Mouse (Mus musculus): ENCODE measurements around the gene Cfap221.

Gene Cfap221

DNA sequence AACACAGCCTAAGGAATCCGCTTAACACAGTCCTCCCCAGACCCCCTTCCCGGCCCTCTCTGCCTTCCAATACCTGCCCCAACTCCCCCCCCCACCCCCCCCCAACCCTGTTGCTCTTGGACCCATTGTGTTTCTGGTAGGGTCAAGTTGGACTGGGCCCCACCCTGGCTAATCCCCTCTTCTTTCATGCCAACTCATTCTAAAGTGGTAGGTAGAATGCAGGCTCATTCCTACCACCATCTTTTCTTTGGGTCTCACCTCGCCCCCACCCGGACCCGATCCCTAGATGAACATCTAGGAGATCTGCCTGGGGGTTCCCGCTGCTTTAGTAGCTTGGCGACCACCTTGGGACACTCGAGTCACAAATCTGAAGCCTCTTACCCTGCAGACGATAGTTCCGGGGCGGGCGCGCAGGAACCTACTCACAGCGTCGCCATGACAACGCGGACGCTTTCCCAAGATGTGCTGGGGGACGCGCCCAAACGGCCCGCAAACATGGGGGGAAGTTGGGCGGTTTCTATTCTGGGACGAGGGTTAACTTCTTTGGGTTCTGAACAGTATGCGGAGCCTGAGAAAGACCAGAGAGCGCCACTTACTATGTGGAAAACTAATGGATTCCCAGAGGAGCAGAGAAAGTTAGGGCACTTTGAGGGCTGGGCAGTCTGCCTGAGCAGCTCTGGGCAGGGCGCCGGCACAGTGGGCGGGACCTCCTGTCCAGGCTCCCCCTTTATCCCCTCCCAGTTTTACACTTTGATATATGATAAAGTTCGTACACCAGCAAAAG is at the start of gene Cfap221:
Gene Cfap221 (minus strand): TSS at position 437 of the 784 bp plus-strand sequence.
- DNase-seq = peak in 1 of 2 experiments; percentile 29

DNA sequence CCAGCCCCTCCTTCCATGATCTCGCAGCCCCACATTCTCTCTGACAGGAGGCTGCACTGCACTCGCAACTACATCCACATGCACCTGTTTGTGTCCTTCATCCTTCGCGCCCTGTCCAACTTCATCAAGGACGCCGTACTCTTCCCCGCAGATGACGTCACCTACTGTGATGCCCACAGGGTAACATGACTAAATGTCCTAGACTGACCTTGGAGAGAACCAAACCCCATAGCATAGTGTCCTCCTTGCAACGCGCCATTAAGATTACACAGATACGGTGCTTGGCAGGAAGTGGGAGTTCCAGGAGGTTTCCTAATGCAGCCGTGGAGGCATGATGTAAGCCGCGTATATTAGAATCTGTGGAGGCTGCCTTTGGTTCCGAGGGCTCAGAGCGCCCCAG is 47.5 kb upstream of the Cfap221 start:
- DNase-seq = no peak

DNA sequence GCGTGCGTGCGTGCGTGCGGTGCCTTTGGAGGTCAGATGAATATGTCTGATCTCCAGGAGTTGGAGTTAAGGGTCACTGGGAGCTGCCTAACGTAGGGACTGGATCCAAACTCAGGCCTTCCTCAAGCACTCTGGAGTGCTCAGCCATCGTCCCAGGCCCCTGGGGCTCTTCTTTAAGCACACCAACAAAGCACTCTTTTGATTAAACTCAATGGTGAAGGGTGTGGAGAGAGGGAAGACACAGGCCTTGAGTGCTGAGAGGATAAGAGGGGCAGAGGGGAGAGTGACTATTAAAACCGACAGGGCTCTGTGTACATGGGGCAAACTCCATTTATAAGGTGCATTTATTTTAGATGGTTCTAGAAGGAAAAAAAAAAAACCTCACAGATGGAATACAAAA is 45.4 kb upstream of the Cfap221 start:
- no peak for DNase-seq

DNA sequence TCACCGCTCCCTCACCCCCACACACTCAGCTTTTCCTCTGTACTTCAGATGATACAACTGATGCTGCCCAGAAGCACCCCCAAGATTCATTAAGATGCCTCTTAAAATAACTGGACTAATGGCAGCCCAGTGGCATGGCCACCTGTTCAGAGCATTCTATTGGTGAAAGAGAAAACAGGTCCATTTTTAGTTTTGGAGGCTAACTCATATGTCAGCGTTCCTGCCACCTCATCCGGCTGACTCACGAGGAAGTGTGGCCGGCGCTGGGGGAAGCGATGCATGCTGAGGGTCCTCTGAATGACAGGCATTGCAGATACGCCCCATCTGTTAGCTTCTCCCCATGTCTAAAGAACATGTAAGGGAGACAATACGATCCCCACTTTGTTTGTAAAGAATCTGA is 41.6 kb upstream of the Cfap221 start:
- no peak for DNase-seq

DNA sequence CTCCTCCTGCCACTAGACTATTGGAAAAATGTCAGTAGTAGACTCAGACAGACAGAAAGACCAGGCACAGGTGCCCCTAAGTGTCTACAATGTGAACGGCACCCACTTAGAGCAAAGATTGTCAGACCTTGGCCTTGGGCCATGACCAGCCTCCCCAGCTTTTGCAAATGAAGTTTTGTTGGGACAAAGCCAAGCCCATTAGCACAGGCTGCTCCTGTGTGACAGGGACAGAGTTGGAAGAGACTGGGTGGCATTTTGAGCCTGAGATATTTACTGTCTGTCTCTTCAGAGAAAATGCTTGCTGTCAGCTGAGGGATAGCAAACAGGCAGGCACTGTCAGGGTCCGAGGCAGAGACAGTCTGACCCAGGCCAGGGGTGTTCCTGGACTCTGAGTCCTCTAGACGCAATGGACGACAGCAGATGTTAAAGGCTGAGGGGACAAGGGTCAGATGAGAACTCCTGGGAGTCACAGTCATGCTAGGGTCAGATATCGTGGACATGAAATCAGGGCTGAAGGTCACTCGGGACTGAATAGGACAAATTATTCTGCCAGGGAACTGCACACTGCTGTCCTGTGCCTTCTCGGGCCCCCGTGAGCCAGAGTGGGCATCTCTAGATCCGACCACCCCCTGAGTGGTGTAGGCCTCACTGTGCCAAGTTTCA is 40.1 kb upstream of the Cfap221 start:
- no peak for DNase-seq

DNA sequence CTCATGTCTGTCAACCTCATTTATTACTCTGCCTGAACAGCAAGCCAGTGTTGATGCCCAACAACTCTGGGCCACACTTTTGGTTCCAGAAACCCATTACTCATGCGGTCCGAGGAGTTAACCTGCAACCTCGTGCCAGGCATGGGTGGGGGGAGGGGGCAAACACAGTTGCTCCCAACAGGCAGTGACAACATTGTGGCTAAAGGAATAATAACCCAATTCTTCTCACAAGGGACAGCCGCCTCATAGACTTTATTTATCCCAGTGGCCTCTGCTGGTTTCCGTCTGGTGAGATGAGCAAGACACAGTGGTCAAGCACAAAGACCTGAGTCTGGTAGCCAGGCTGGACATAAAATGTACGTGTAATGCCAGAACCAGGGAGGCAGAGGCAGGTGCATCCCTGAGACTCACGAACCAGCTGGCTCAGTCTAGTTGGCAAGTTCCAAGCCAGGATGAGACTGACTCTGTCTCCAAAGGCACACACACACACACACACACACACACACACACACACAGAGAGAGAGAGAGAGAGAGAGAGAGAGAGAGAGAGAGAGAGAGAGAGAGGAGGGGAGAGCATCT is 38.5 kb upstream of the Cfap221 start:
- DNase-seq = no peak

DNA sequence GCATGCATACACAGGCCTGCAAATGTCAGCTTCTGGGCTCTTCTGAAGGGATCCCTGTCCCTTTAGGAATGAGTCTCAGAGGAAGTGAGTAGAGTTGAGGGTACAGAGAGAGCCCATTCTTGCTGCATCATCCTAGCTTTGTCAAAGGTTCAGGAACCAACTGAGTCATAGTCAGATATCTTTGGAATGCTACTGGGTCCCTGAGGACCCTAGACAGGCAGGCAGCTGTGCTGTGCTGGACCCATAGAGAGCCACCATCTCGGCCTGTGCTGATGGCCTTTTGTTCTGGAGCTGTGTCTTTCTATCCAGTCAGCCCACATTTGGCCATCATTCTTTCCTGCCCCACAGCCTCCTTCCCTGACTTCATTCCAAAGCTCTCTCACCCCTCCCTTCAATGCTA is 37.8 kb upstream of the Cfap221 start:
- no peak for DNase-seq

DNA sequence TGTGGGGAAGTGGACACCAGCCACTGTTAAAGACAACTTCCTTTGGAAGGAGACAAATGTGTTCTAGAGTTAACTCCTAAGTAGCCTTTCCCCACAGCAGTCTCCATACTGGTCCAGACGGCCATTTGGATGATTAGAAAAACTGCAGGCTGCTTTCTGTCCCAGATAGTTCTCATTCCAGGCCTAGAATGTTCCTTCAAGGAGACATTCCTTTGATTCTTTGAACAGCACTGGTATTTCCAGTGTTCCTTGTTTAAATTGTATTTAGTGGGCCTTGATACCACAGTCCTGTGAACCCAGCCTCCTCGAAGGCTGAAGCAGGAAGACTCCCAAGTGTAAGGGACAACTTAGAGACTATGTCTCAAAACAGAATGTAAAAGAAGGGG is 36.4 kb upstream of the Cfap221 start:
- no peak for DNase-seq

DNA sequence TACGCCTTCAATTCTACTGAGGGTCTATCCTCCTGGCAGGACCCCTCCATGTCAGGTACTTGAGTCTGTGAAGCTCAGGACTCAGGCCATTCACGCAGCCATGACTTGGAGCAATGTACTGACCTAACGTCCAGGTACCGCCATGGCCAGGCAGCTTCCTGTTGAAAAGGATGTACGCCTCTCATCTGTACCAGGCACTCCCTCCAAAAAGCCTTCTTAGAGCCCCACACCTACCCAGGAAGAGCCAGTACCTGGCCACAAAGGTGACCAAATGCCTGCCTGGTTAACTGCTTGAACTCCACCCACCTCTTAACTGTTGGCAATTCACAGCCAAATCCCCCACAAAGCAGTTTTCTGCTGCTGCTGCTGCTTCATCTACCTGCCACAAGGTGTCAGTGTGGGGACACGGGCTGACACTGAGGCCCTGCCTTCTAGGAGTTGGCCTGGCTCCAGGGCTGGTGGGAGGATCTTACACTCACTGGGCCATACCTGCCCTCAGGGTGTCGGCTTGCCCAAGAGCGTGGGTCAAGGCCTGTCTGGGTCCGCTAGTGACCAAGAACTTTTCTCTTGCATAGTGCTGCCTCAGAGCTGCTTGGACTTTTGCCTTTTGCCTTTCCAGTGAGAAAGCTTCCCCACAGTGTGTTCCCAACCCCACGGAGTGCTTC is 35.9 kb upstream of the Cfap221 start:
- DNase-seq = peak; percentile 76 to 88

DNA sequence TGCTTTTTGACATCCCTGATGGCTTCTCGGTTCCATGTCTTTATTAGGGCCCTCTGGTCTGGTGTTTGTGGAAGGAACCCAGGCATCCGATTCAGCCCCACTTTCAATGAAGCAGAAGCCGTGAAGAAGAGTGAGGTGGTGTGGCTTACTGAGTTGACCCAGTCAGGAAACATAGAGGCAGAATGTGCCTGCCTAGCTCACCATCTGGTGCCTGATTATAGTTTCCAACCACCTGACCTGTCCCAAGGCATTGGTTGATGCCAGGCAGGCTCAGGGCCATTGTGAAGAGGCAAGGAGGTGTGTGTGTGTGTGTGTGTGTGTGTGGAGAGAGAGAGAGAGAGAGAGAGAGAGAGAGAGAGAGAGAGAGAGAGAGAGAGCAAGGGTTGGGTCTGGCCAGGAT is 33.4 kb upstream of the Cfap221 start:
- DNase-seq = peak; percentile 66 to 76

DNA sequence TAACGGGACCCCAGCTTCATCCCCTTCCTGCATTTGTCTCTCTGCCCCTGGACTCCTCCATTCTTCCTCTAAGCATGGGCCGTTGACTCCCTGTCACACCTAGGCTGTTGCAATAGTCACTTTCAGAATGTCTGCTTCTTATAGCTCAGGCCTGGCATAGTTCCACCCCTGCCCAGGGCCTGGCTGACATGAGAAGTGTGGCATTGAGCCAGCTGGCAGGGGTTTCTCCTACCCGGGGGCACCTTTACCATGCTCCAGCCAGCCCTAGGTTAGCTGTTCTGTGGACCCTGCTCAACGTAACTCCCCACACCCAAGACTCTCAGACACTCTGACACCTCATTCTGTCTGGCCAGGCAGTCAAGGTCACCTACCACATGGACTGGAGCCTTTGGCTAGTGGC is 30.7 kb upstream of the Cfap221 start:
- peak; percentile 61 to 79 for DNase-seq

DNA sequence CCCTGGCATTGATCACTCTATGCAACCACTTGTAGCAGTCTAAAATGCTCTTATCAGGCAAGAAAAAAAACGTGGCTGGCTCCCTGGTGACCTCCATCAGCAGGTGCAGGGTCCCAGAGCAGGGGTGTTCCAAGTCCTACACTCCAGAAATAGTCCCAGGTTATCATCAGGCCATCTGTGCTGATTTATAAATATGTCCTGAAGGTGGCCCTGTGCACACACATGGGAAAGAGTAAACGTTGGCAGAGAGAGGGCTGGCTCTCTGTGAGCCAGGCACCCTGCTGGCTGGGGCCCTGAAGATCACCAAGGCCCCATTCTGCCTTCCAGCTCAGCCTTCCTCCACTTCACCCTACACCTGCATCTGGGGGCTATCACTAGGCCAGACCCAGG is 28.0 kb upstream of the Cfap221 start:
- DNase-seq = peak; percentile 28 to 37

DNA sequence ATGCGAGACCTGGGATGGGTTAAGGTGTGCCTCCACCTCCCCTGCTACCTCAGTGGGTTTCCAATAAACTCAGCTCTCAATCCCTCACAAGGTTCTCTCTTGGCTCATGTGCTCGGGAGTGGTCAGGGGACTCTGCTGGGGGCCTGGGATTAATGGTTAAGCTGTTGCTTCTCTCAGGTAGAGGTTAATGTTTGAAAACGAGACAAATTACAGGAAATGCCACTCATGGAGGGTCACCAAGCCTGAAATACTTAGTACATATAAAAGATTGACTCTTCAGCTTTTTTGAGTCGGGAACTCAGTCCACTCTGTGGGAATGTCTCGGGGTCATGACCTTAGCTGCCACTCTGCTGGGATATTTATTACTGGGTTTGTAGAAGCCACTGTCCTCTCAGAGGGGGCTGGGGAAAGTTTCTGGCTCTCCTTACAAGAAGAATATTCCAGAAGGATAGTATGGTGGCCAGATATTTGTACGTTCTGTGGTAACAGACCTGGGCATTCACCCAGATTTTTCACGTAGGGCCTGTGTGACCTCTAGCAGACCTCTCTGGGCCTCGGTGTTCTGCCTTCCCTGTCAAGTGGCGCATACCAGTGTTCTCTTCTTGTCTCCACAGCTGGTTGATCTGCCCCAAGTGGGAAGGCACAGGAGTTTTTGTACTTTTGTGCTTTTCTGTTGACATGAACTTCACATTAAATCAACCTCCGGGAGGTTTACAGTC is 27.5 kb upstream of the Cfap221 start:
- no peak for DNase-seq

DNA sequence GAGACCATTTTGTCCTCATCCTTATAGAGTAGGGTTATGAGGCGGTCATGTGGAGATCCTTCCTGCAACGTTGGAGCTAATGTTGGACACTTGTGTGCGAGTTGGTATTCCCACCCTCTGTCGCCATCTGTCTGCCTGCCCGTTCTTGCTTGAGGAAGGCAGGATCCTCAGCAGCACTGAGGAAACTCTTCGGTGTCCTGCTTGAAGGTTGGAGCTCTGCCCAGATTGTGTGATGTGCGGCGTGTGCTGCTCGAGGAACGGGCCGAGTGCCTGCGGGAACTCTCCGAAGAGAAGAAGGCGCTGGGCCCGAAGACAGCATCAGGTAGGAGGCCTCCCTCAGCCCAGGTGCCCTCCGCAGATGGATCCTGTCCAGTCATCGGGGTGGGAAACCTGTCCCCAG is 24.9 kb upstream of the Cfap221 start:
- DNase-seq = peak; percentile 33 to 63

DNA sequence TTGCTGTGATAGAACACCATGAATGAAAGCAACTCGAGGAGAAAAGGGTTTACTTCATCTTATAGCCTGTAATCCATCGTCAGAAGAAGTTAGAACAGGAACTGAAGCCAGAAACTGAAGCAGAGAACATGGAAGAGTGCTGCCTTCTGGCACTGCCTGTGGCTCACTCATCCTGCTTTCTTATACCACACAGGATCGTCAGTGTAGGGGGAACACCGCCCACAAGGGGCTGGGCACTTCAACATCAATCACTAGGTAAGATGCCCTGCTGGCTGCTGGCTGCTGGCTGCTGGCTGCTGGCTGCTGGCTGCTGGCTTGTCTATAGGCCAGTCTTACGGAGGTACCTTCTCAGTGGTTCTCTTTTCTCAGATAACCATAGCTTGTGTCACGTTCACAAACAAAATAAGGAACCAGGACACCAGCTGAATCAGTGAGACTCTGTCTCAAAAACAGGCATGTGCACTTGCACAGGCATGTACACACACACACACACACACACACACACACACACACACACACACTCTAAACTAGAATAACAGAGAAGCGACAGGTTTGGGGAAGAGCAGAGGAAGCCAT is 23.4 kb upstream of the Cfap221 start:
- DNase-seq = no peak

DNA sequence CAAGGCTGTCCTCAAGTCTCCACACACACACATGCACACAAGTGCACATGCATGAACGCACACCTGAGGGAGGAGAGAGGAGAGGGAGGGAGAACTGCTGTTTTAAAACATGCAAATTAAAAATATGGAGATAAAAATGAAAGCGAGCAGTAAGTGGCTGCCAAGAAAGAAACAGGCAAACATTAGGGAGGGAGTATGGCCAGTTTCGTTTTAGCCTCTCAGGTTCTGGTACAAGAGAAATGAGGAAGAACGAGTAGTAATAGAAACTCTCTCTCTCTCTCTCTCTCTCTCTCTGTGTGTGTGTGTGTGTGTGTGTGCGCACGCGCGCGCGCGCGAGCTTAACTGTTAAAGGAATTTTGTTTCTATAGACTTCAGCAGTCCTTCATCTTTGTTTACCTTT is 22.4 kb upstream of the Cfap221 start:
- no peak for DNase-seq

DNA sequence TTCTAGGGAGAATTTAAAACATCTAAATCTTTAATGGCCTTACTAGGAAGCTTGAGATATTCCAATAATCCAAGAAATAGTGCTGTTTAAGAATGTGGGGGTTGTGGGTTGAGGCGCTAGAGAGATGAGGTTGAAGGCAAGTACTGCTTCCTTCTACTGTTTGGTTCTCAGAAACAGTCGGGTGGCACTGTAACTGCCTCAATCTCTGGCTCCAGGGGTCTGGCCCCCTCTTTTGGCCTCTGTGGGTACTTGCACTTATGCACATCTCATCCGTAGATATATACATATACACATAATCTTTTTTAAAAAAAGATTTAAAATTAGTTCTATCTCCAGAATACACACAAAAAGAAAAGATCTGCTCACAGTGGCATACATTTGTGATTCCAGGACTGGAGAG is 21.9 kb upstream of the Cfap221 start:
- DNase-seq = no peak

DNA sequence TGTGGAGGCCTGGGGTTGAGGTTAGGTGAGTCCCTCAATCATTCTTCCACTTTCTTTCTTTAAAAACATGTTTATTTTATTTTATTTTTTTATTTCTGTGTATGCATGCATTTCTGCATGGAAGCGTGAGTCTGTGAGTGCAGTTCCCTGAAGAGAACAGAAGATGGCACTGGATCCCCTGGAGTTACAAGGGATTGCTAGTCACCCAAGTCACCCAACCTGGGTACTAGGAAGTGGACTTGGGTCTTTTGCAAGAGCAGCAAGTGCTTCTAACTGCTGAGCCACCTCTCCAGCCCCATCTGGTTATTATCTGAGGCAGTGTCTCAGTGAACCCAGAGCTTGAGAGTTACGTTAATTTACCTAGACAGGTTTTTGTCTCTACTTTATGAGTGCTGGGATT is 19.2 kb upstream of the Cfap221 start:
- no peak for DNase-seq

DNA sequence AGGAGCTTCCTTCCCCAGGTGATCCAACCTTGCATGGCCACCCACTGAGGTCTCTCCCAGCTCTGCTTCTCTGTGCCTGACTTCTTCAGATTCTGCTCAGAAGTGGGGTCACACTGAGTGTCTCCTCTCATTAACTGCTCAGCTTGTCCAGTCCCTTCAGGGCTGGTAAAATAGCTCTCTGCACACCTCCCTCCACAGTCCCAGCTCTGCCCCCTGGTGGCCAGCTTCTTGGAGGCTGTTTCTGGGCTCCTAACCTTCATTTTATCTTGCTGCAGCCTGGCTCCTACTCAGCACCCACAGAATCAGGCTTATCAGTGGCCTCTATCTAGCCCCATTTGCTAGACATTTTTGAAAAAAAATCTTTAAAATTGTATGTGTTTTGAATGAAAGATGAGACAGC is 16.1 kb upstream of the Cfap221 start:
- peak; percentile 75 to 86 for DNase-seq

DNA sequence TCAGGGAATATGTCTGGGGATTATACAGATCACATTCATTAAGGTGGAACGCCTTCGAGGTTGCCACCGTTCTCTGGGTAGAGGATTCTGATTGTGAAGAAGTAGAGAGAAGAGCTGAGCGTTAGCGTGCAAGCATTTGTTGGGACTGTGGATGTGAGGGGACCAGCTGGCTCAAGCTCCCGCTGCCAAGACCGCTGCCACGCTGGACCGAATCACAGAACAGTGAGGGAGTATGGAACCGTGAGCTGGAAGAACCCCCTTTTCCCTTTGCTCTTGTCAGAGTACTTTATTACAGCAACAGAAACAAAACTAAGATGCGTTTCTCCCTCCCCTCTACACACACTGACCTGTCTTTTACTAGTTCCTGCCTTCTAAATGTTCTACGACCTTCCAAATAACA is 15.6 kb upstream of the Cfap221 start:
- no peak for DNase-seq

DNA sequence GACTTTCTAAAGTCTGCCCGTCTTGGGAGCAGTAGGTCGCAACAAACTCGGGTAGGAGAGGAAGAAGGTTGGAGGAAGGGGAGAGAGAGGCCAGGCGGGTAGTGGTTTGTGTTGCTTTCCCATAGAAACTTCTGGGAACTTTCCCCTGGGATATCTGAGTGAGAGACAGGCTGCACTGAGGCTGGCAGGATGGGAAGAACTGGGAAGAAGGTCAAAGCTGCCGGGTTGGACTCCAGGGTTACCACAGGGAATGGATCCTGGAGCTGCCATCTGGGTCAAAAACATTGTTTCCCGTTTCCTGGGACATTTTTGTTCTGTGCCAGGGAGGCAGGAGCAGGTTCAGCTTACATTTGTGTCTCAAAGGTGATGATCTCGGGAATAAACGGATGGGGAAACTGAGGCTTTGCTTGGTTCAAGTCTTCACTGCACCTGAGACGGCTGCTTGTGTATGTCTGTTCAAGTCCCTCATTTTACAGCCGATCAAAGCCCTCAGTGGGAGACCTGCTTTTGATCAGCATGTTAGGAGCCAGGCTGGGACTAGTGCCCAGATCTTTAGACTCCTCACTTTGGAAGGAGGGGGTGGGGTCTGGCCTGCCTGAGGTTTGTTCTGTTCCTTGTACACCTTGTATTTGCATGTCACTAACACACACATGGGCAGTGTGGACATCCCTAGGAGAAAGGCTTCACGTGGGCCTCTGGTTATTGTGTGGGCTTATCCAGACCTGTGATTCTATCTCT is 11.0 kb upstream of the Cfap221 start:
- DNase-seq = no peak

Data from cerebellum, postnatal 25 days (tissue).